Comparison of ENCODE assay signal across 26 mouse cellular contexts in genomic region chr8:120726051-120726450, GRCm38 (mm10). TPM values are rescaled to one million over a fixed set of nuclear protein-coding genes. Genes with fewer than 3 reads are reported as not detected.
DNase-seq lines count a peak whose midpoint lies in the region; ATAC-seq and TF ChIP-seq lines count a peak whose summit lies in the region.
"Had no signal": no experiment of that assay in that cellular context is flagged by ENCODE, and none has a peak within 500 bp of the region (broad histone marks: within the 10 kb centered on the region; RNA-seq: fewer than 3 reads in every experiment).

No protein-coding gene starts in this region.

- dilution Hi-C loops in CH12.LX (cut with MboI; ENCODE audit: extremely low pct_ligation_motif_present, extremely low pct_unique_long_range_greater_than_20kb, low sequenced_read_pairs) = no loop called here

- peak overlapping the region; percentile 84; the same call in 1 of the 2 replicates for H3K27ac ChIP-seq in intestine, postnatal 0 days (ENCODE audit: low read depth, low read length)
- H3K27ac ChIP-seq in intestine, embryonic 16.5 days (ENCODE audit: low read length) = no peak overlapping the region
- H3K27ac ChIP-seq in CH12.LX (ENCODE audit: insufficient read depth, low read depth) = peak overlapping the region; percentile 89
- peak overlapping the region; percentile 100 for H3K27ac ChIP-seq in small intestine, adult 2 months (ENCODE audit: insufficient read depth, low read depth, low read length)
- no peak overlapping the region for H3K27ac ChIP-seq in forebrain, embryonic 10.5 days
- H3K27ac ChIP-seq: embryonic facial prominence, embryonic 15.5 days; forebrain, embryonic 15.5 days; heart, embryonic 10.5 days; hindbrain, embryonic 12.5 days had no signal

- TF ChIP-seq POLR2A in CH12.LX (IDR thresholded peaks at IDR 0.05; ENCODE audit: low read depth, low read length) = no peak
- no peak for TF ChIP-seq POLR2A in small intestine, adult 2 months (IDR thresholded peaks at IDR 0.05; ENCODE audit: low read depth, low read length)

- H3K9me3 ChIP-seq in intestine, postnatal 0 days (ENCODE audit: control insufficient read depth) = no peaks in the 10 kb centered on the region
- H3K9me3 ChIP-seq in intestine, embryonic 16.5 days (ENCODE audit: control insufficient read depth, low read length) = 0 out of 2 replicates have a peak, but pooled peaks cover 4% of the 10 kb centered on the region
- H3K9me3 ChIP-seq in CH12.LX (replicated peaks; ENCODE audit: low read length) = peaks cover 24% of the 10 kb centered on the region
- peaks cover 9% of the 10 kb centered on the region; the same call in 1 of the 2 replicates for H3K9me3 ChIP-seq in forebrain, embryonic 10.5 days
- H3K9me3 ChIP-seq: embryonic facial prominence, embryonic 15.5 days; forebrain, embryonic 15.5 days; hindbrain, embryonic 12.5 days had no signal

- no peak for ATAC-seq in intestine, postnatal 0 days
- ATAC-seq in intestine, embryonic 16.5 days = no peak
- ATAC-seq: forebrain, embryonic 15.5 days had no signal

- no peak for TF ChIP-seq CTCF in intestine, postnatal 0 days (IDR thresholded peaks at IDR 0.05; ENCODE audit: low read depth)
- no peak for TF ChIP-seq CTCF in CH12.LX (conservative IDR thresholded peaks at IDR 0.05 in 1 of 2, IDR thresholded peaks at IDR 0.05 in 1 of 2; ENCODE audit: low read depth in 2 of 2, low read length in 2 of 2)
- no peak for TF ChIP-seq CTCF in small intestine, adult 2 months (IDR thresholded peaks at IDR 0.05; ENCODE audit: extremely low read depth, insufficient read length, insufficient replicate concordance, low read depth, low read length)

- H3K4me1 ChIP-seq in intestine, postnatal 0 days (replicated peaks; ENCODE audit: control insufficient read depth, insufficient read depth, low read length) = peaks cover 8% of the 10 kb centered on the region; the same call in 1 of the 2 replicates
- peaks cover 16% of the 10 kb centered on the region for H3K4me1 ChIP-seq in intestine, embryonic 16.5 days (ENCODE audit: control insufficient read depth, insufficient read depth, low read length)
- H3K4me1 ChIP-seq in CH12.LX (ENCODE audit: control insufficient read depth in 1 of 2, insufficient read depth in 2 of 2) = peaks cover 18 to 27% of the 10 kb centered on the region in 2 experiments
- H3K4me1 ChIP-seq in small intestine, adult 2 months (ENCODE audit: control insufficient read depth, insufficient read depth, insufficient read length, low read length) = peaks cover 42% of the 10 kb centered on the region
- peaks cover under 1% of the 10 kb centered on the region; the same call in 1 of the 2 replicates for H3K4me1 ChIP-seq in forebrain, embryonic 10.5 days
- H3K4me1 ChIP-seq: embryonic facial prominence, embryonic 15.5 days; forebrain, embryonic 15.5 days; heart, embryonic 10.5 days; hindbrain, embryonic 12.5 days had no signal

- TF ChIP-seq EP300 in CH12.LX (IDR thresholded peaks at IDR 0.05; ENCODE audit: low read length) = no peak

- no peaks in the 10 kb centered on the region for H3K79me2 ChIP-seq in CH12.LX (replicated peaks; ENCODE audit: control insufficient read depth, extremely low read depth, insufficient read depth, poor library complexity, severe bottlenecking)

- H3K27me3 ChIP-seq in intestine, postnatal 0 days (replicated peaks; ENCODE audit: control insufficient read depth, insufficient read depth, low read length) = no peaks in the 10 kb centered on the region
- H3K27me3 ChIP-seq in intestine, embryonic 16.5 days (replicated peaks; ENCODE audit: control insufficient read depth, insufficient read depth, low read length) = no peaks in the 10 kb centered on the region
- peaks cover 10% of the 10 kb centered on the region for H3K27me3 ChIP-seq in CH12.LX (replicated peaks)
- H3K27me3 ChIP-seq in small intestine, adult 2 months (ENCODE audit: control insufficient read depth, insufficient read depth, low read length) = no peaks in the 10 kb centered on the region
- H3K27me3 ChIP-seq in forebrain, embryonic 10.5 days (ENCODE audit: poor library complexity, severe bottlenecking) = peaks cover 11% of the 10 kb centered on the region
- H3K27me3 ChIP-seq: forebrain, embryonic 15.5 days had no signal

- in situ Hi-C loops in CH12.LX (cut with MboI; ENCODE audit: low pct_ligation_motif_present, low pct_unique_long_range_greater_than_20kb, low sequenced_read_pairs) = no loop called here

- H3K4me3 ChIP-seq in intestine, postnatal 0 days (ENCODE audit: low read depth, low read length) = no peak overlapping the region
- no peak overlapping the region for H3K4me3 ChIP-seq in intestine, embryonic 16.5 days (ENCODE audit: low read length)
- H3K4me3 ChIP-seq in CH12.LX (replicated peaks in 1 of 3; ENCODE audit: low read depth in 2 of 3, low read length in 2 of 3, poor library complexity in 1 of 3) = no peak overlapping the region
- H3K4me3 ChIP-seq in small intestine, adult 2 months (ENCODE audit: low read depth, low read length) = no peak overlapping the region
- H3K4me3 ChIP-seq in forebrain, embryonic 10.5 days = no peak overlapping the region
- H3K4me3 ChIP-seq: embryonic facial prominence, embryonic 15.5 days; erythroblast, embryonic 14.5 days; forebrain, embryonic 15.5 days; heart, embryonic 10.5 days; hindbrain, embryonic 12.5 days had no signal

- 54% methylated on average over 5 of the region's 5 CpGs for WGBS in intestine, postnatal 0 days
- WGBS in intestine, embryonic 16.5 days = 70% methylated on average over 5 of the region's 5 CpGs
- WGBS in small intestine, adult 2 months = 30% methylated on average over 5 of the region's 5 CpGs
- 76% methylated on average over 5 of the region's 5 CpGs for WGBS in forebrain, embryonic 10.5 days

- H3K9ac ChIP-seq in intestine, postnatal 0 days (ENCODE audit: low read depth, low read length) = no peak overlapping the region
- H3K9ac ChIP-seq in intestine, embryonic 16.5 days (ENCODE audit: low read depth, low read length) = no peak overlapping the region
- no peak overlapping the region for H3K9ac ChIP-seq in CH12.LX (ENCODE audit: insufficient read depth, low read depth)
- H3K9ac ChIP-seq: embryonic facial prominence, embryonic 15.5 days; forebrain, embryonic 15.5 days; hindbrain, embryonic 12.5 days had no signal

- peak; percentile 19 for DNase-seq in thymus, postnatal 0 days (ENCODE audit: low spot score)
- DNase-seq in thymus, adult 18-20 months = no peak
- peak; percentile 28 for DNase-seq in CH12.LX (ENCODE audit: extremely low read depth)
- no peak for DNase-seq in forebrain, embryonic 10.5 days (ENCODE audit: extremely low spot score, low spot score)
- DNase-seq in lung, postnatal 14 days = no peak
- DNase-seq: adrenal gland, adult 8-10 months; adrenal gland, postnatal 36 days; cerebellum, adult 11 months; cerebellum, adult 8-10 months; cerebellum, postnatal 14 days; embryo, embryonic 11 days; gastrocnemius, postnatal 36 days; heart, adult 11 months; heart, postnatal 10 days; heart, postnatal 4 days had no signal

- TF ChIP-seq RAD21 in CH12.LX (IDR thresholded peaks at IDR 0.05; ENCODE audit: low read depth, low read length) = no peak

- H3K4me2 ChIP-seq in intestine, postnatal 0 days (replicated peaks; ENCODE audit: low read depth) = no peak overlapping the region
- no peak overlapping the region for H3K4me2 ChIP-seq in intestine, embryonic 16.5 days (ENCODE audit: low read depth, low read length)
- peak overlapping the region; percentile 72 for H3K4me2 ChIP-seq in CH12.LX (ENCODE audit: insufficient read depth, low read depth, poor library complexity, severe bottlenecking)
- H3K4me2 ChIP-seq: embryonic facial prominence, embryonic 15.5 days; forebrain, embryonic 15.5 days; hindbrain, embryonic 12.5 days had no signal

- no peaks in the 10 kb centered on the region for H3K36me3 ChIP-seq in intestine, postnatal 0 days (ENCODE audit: control insufficient read depth, insufficient read depth)
- H3K36me3 ChIP-seq in intestine, embryonic 16.5 days (ENCODE audit: control insufficient read depth, insufficient read depth, low read length) = no peaks in the 10 kb centered on the region
- no peaks in the 10 kb centered on the region for H3K36me3 ChIP-seq in CH12.LX (replicated peaks in 1 of 2; ENCODE audit: control insufficient read depth in 1 of 2, insufficient read depth in 1 of 2, low read length in 1 of 2)
- H3K36me3 ChIP-seq in small intestine, adult 2 months (ENCODE audit: control insufficient read depth, insufficient read depth, low read length) = no peaks in the 10 kb centered on the region
- no peaks in the 10 kb centered on the region for H3K36me3 ChIP-seq in forebrain, embryonic 10.5 days (replicated peaks)
- H3K36me3 ChIP-seq: embryonic facial prominence, embryonic 15.5 days; forebrain, embryonic 15.5 days; heart, embryonic 10.5 days; hindbrain, embryonic 12.5 days had no signal

RNA-seq across cellular contexts. Expression of gene Irf8, which starts 10.1 kb away (rescaled TPM):
- polyA plus RNA-seq in intestine, postnatal 0 days (2015; fragmentation: Nextera tagmentation; extraction: Ambion mirVana) = 79.5 and 92.3 TPM in 2 replicates
- polyA plus RNA-seq in intestine, embryonic 16.5 days (2015; fragmentation: Nextera tagmentation; extraction: Ambion mirVana) = 55.5 and 55.6 TPM in 2 replicates
- 77.8 and 82.4 TPM in 2 replicates for polyA plus RNA-seq in thymus, postnatal 0 days (2015; fragmentation: Nextera tagmentation; extraction: Ambion mirVana)
- 16.3 and 17.7 TPM in 2 replicates for total RNA-seq in CH12.LX (2012; rRNA removed)
- total RNA-seq in CH12.LX (2014; rRNA removed) = 11.2 and 13.3 TPM in 2 replicates
- 34.3 and 37.4 TPM in 2 replicates for polyA plus RNA-seq in CH12.LX (2012; ENCODE audit: insufficient read length, low read depth)
- 48.7 and 124 TPM in 2 replicates for polyA plus RNA-seq in small intestine, adult 2 months (2012; rRNA removed)
- 4.5 and 5.0 TPM in 2 replicates for polyA plus RNA-seq in forebrain, embryonic 10.5 days (2016; fragmentation: Nextera tagmentation; extraction: Ambion mirVana)
- polyA plus RNA-seq: C2C12 had no signal

RNA-seq across cellular contexts. Expression of gene Emc8, which starts 57.7 kb away (rescaled TPM):
- polyA plus RNA-seq in intestine, postnatal 0 days (2015; fragmentation: Nextera tagmentation; extraction: Ambion mirVana) = 127 and 135 TPM in 2 replicates
- polyA plus RNA-seq in intestine, embryonic 16.5 days (2015; fragmentation: Nextera tagmentation; extraction: Ambion mirVana) = 214 and 235 TPM in 2 replicates
- 259 and 294 TPM in 2 replicates for polyA plus RNA-seq in thymus, postnatal 0 days (2015; fragmentation: Nextera tagmentation; extraction: Ambion mirVana)
- 113 and 133 TPM in 2 replicates for total RNA-seq in CH12.LX (2012; rRNA removed)
- 33.4 and 35.3 TPM in 2 replicates for total RNA-seq in CH12.LX (2014; rRNA removed)
- 159 and 184 TPM in 2 replicates for polyA plus RNA-seq in CH12.LX (2012; ENCODE audit: insufficient read length, low read depth)
- 65.0 and 109 TPM in 2 replicates for polyA plus RNA-seq in small intestine, adult 2 months (2012; rRNA removed)
- polyA plus RNA-seq in forebrain, embryonic 10.5 days (2016; fragmentation: Nextera tagmentation; extraction: Ambion mirVana) = 379 and 400 TPM in 2 replicates

RNA-seq across cellular contexts. Expression of gene Cox4i1, which starts 58.0 kb away (rescaled TPM):
- polyA plus RNA-seq in intestine, postnatal 0 days (2015; fragmentation: Nextera tagmentation; extraction: Ambion mirVana) = 2,406 and 2,420 TPM in 2 replicates
- polyA plus RNA-seq in intestine, embryonic 16.5 days (2015; fragmentation: Nextera tagmentation; extraction: Ambion mirVana) = 1,710 and 1,737 TPM in 2 replicates
- 1,161 and 1,200 TPM in 2 replicates for polyA plus RNA-seq in thymus, postnatal 0 days (2015; fragmentation: Nextera tagmentation; extraction: Ambion mirVana)
- total RNA-seq in CH12.LX (2012; rRNA removed) (890 and 970 TPM in 2 replicates), CH12.LX (2014; rRNA removed) (519 and 596 TPM in 2 replicates)
- polyA plus RNA-seq in CH12.LX (2012; ENCODE audit: insufficient read length, low read depth) = 673 and 711 TPM in 2 replicates
- polyA plus RNA-seq in small intestine, adult 2 months (2012; rRNA removed) = 631 and 1,064 TPM in 2 replicates
- polyA plus RNA-seq in forebrain, embryonic 10.5 days (2016; fragmentation: Nextera tagmentation; extraction: Ambion mirVana) = 865 and 885 TPM in 2 replicates

RNA-seq across cellular contexts. Expression of gene Gm27021, which starts 58.2 kb away (rescaled TPM):
- polyA plus RNA-seq in intestine, postnatal 0 days (2015; fragmentation: Nextera tagmentation; extraction: Ambion mirVana) = 1.0 and 1.9 TPM in 2 replicates
- polyA plus RNA-seq in intestine, embryonic 16.5 days (2015; fragmentation: Nextera tagmentation; extraction: Ambion mirVana) = 1.5 TPM in 2 replicates
- 1.6 and 2.3 TPM in 2 replicates for polyA plus RNA-seq in thymus, postnatal 0 days (2015; fragmentation: Nextera tagmentation; extraction: Ambion mirVana)
- total RNA-seq in CH12.LX (2012; rRNA removed) (0.97 and 1.1 TPM in 2 replicates), CH12.LX (2014; rRNA removed) (0.49 and 1.0 TPM in 2 replicates)
- polyA plus RNA-seq in CH12.LX (2012; ENCODE audit: insufficient read length, low read depth) = 0.49 TPM in 1 of 2 replicates, not detected in the other
- polyA plus RNA-seq in small intestine, adult 2 months (2012; rRNA removed) = 11.4 TPM in 1 of 2 replicates, not detected in the other
- 3.2 and 4.0 TPM in 2 replicates for polyA plus RNA-seq in forebrain, embryonic 10.5 days (2016; fragmentation: Nextera tagmentation; extraction: Ambion mirVana)
- total RNA-seq: common myeloid progenitor, adult 5-6 weeks; gastrocnemius, adult 8-10 months; gastrocnemius, postnatal 36 days; heart, postnatal 4 days had no signal

Comparison
In these comparisons a context has a peak if more than half of its experiments do, and no peak if none do; other contexts are left out.
1. H3K27ac ChIP-seq: peak in intestine, postnatal 0 days (single experiment), CH12.LX (single experiment) and small intestine, adult 2 months (single experiment); none in intestine, embryonic 16.5 days (single experiment) and forebrain, embryonic 10.5 days (single experiment).
2. DNase-seq: peak in thymus, postnatal 0 days (single experiment) and CH12.LX (single experiment); none in thymus, adult 18-20 months (0 of 2), forebrain, embryonic 10.5 days (single experiment) and lung, postnatal 14 days (single experiment).